Comparison of ENCODE assay signal across 26 mouse cellular contexts in the genomic region with DNA sequence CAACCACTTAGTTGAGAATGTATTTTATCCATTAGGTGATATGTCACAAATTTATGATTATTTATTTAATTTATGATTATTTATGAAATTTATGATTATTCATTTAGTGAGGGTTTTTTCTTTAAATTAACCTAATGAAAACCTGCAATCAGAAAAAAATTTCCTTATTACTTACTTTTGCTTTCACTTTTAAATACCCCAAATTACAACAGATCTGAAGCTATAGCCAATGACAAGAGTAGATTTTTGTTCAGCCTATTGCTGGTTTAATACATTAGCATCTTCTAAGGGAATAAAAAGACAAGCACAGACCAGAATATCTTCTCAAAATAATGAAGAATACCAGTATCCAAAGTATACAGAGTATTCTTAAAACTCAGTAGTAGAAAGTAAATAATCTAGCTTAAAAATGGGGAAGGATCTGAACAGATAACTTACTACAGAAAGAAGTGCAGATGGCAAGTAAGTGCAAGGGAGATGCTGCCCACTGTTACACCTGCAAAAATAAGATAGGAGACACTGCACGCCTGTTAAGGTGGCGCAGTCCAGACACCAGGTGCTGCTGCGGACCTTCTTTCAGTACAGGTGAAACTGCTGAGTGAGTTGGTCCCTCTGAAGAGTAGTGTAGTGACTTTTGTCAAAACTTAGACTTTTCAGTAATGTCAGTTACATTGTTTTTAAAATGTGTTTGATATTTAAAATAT. TPM values are rescaled to one million over a fixed set of nuclear protein-coding genes. Genes with fewer than 3 reads are reported as not detected.
DNase-seq lines count a peak whose midpoint lies in the region; ATAC-seq and TF ChIP-seq lines count a peak whose summit lies in the region.
"Had no signal": no experiment of that assay in that cellular context is flagged by ENCODE, and none has a peak within 500 bp of the region (broad histone marks: within the 10 kb centered on the region; RNA-seq: fewer than 3 reads in every experiment).

No protein-coding gene starts in this region.

- peaks cover 51% of the 10 kb centered on the region for H3K36me3 ChIP-seq in G1E (replicated peaks)
- H3K36me3 ChIP-seq: intestine, embryonic 15.5 days had no signal

- H3K9me3 ChIP-seq in G1E (replicated peaks), result no peaks in the 10 kb centered on the region
- H3K9me3 ChIP-seq: embryonic facial prominence, embryonic 12.5 days; embryonic facial prominence, embryonic 15.5 days; forebrain, embryonic 12.5 days; forebrain, embryonic 15.5 days; heart, embryonic 10.5 days; heart, embryonic 13.5 days; intestine, embryonic 15.5 days had no signal

- no peaks in the 10 kb centered on the region for H3K27me3 ChIP-seq in G1E (ENCODE audit: insufficient read depth, low read length)
- H3K27me3 ChIP-seq: embryonic facial prominence, embryonic 12.5 days; embryonic facial prominence, embryonic 15.5 days; forebrain, embryonic 12.5 days; forebrain, embryonic 15.5 days; heart, embryonic 13.5 days; intestine, embryonic 15.5 days; Patski had no signal

- ATAC-seq in G1E (ENCODE audit: extremely low read depth, insufficient number of reproducible peaks, low FRiP score, poor library complexity, severe bottlenecking), result 0 out of 2 replicates have a peak, but pooled peaks have one; percentile 34
- ATAC-seq in erythroid progenitor cell, adult 5-6 weeks (replicated peaks; ENCODE audit: low FRiP score, poor library complexity, severe bottlenecking), result peak; percentile 54; the same call in 1 of the 2 replicates
- peak; percentile 58; the same call in 1 of the 2 replicates for ATAC-seq in megakaryocyte progenitor cell, adult 5-6 weeks (replicated peaks; ENCODE audit: poor library complexity)
- ATAC-seq: forebrain, embryonic 15.5 days; hindbrain, postnatal 0 days; intestine, embryonic 15.5 days; Patski had no signal

- H3K4me1 ChIP-seq in G1E (ENCODE audit: insufficient read depth, low read depth, low read length), result peaks cover 15% of the 10 kb centered on the region
- H3K4me1 ChIP-seq: embryonic facial prominence, embryonic 12.5 days; embryonic facial prominence, embryonic 15.5 days; forebrain, embryonic 12.5 days; forebrain, embryonic 15.5 days; heart, embryonic 10.5 days; heart, embryonic 13.5 days; intestine, embryonic 15.5 days had no signal

- intact Hi-C loops in left cerebral cortex, postnatal 36 days (cut with DNase I), result no loop called here

- peak; percentile 8 for DNase-seq in CD4-positive, CD25-positive, alpha-beta regulatory T cell, adult 2 months (ENCODE audit: low read depth, low spot score)
- no peak for DNase-seq in G1E (ENCODE audit: low spot score)
- no peak for DNase-seq in yolk sac, embryonic 10.5 days (ENCODE audit: low spot score)
- DNase-seq in cerebellum, adult 11-12 months, result no peak
- DNase-seq in gastrocnemius, postnatal 10 days, result no peak
- no peak for DNase-seq in left cerebral cortex, postnatal 36 days (ENCODE audit: low spot score in 2 of 2)
- DNase-seq: adrenal gland, adult 2 months; adrenal gland, postnatal 14 days; cerebellum, adult 11 months; cerebellum, adult 9-10 months; cerebellum, postnatal 25 days; gastrocnemius, postnatal 36 days; heart, adult 2 months; heart, postnatal 14 days; heart, postnatal 4 days had no signal

- no peak for TF ChIP-seq CTCF in G1E (IDR thresholded peaks at IDR 0.05; ENCODE audit: low read depth, low read length)

- peak overlapping the region; percentile 37; the same call in 1 of the 2 replicates for H3K4me3 ChIP-seq in G1E (ENCODE audit: low read depth, low read length)
- H3K4me3 ChIP-seq: embryonic facial prominence, embryonic 12.5 days; embryonic facial prominence, embryonic 15.5 days; forebrain, embryonic 12.5 days; forebrain, embryonic 15.5 days; heart, adult 2 months; heart, embryonic 10.5 days; heart, embryonic 13.5 days; intestine, embryonic 15.5 days had no signal

RNA-seq across cellular contexts. Expression of a gene that starts 35.4 kb away (rescaled TPM):
- total RNA-seq in G1E (2014; fragmentation: Nextera tagmentation), result 96.8 and 108 TPM in 2 replicates
- total RNA-seq in G1E (2017), result 29.3 and 31.9 TPM in 2 replicates
- polyA plus RNA-seq in G1E (2012), result 11.0 and 15.5 TPM in 2 replicates
- 24.7 and 41.1 TPM in 2 replicates for total RNA-seq in erythroid progenitor cell, adult 5-6 weeks (2015; ENCODE audit: low replicate concordance)
- 21.6 and 35.9 TPM in 2 replicates for total RNA-seq in erythroid progenitor cell, adult 5-6 weeks (2017; ENCODE audit: low replicate concordance)
- 45.0 and 50.4 TPM in 2 replicates for total RNA-seq in megakaryocyte progenitor cell, adult 5-6 weeks (2015)
- total RNA-seq in megakaryocyte progenitor cell, adult 5-6 weeks (2017), result 23.7 and 36.8 TPM in 2 replicates
- total RNA-seq in gastrocnemius, postnatal 10 days (2021), result 10 to 100 TPM; 15.1 to 16.8 TPM
- 10 to 100 TPM; 12.9 to 16.3 TPM for total RNA-seq in left cerebral cortex, postnatal 36 days (2021)
